Mouse (Mus musculus): ENCODE results near the gene Vamp2.

The Vamp2 gene

GRCm38 (mm10) chr11:69088103-69088855 is at the start of gene Vamp2:
TSS of gene Vamp2 (plus strand) at chr11:69088490.
- WGBS: 1% methylated on average over 66 of the region's 67 CpGs

- 1% methylated on average over 54 of the region's 54 CpGs for WGBS
Measured at GRCm38 (mm10) chr11:69045531-69046394, 42.5 kb upstream of the Vamp2 start, which contains the start of gene Aurkb. TSS of gene Aurkb (plus strand) at chr11:69045647.

- 17% methylated on average over 9 of the region's 9 CpGs for WGBS
Measured at GRCm38 (mm10) chr11:69046395-69046774, 41.9 kb upstream of the Vamp2 start.

GRCm38 (mm10) chr11:69047592-69047991 is 40.7 kb upstream of the Vamp2 start:
- WGBS: 87% methylated on average over 12 of the region's 12 CpGs

GRCm38 (mm10) chr11:69048151-69048550 is 40.1 kb upstream of the Vamp2 start:
- WGBS: 93% methylated on average over 14 of the region's 14 CpGs

- 78% methylated on average over 8 of the region's 8 CpGs for WGBS
Measured at GRCm38 (mm10) chr11:69050748-69051147, 37.5 kb upstream of the Vamp2 start.

- 76% methylated on average over 4 of the region's 4 CpGs for WGBS
Measured at GRCm38 (mm10) chr11:69051771-69052170, 36.5 kb upstream of the Vamp2 start.

GRCm38 (mm10) chr11:69052824-69053421 is 35.4 kb upstream of the Vamp2 start:
- 89% methylated on average over 2 of the region's 2 CpGs for WGBS

- WGBS: 78% methylated on average over 3 of the region's 3 CpGs
Measured at GRCm38 (mm10) chr11:69053848-69054247, 34.4 kb upstream of the Vamp2 start.

GRCm38 (mm10) chr11:69058265-69058664 is 30.0 kb upstream of the Vamp2 start:
- 63% methylated on average over 2 of the region's 2 CpGs for WGBS

- WGBS: under 1% methylated on average over 19 of the region's 19 CpGs
Measured at GRCm38 (mm10) chr11:69058729-69059356, 29.4 kb upstream of the Vamp2 start.

- under 1% methylated on average over 61 of the region's 64 CpGs for WGBS
Measured at GRCm38 (mm10) chr11:69059357-69059974, 28.8 kb upstream of the Vamp2 start, which contains the start of gene Borcs6. TSS of gene Borcs6 (plus strand) at chr11:69059717.

- WGBS: under 1% methylated on average over 49 of the region's 49 CpGs
Measured at GRCm38 (mm10) chr11:69059975-69060411, 28.3 kb upstream of the Vamp2 start.

- WGBS: 3% methylated on average over 40 of the region's 40 CpGs
Measured at GRCm38 (mm10) chr11:69060448-69061254, 27.6 kb upstream of the Vamp2 start.

- WGBS: 22% methylated on average over 17 of the region's 17 CpGs
Measured at GRCm38 (mm10) chr11:69061255-69061912, 26.9 kb upstream of the Vamp2 start.

GRCm38 (mm10) chr11:69062194-69062760 is 26.0 kb upstream of the Vamp2 start:
- 1% methylated on average over 17 of the region's 17 CpGs for WGBS

- WGBS: under 1% methylated on average over 19 of the region's 19 CpGs
Measured at GRCm38 (mm10) chr11:69062761-69063224, 25.5 kb upstream of the Vamp2 start.

GRCm38 (mm10) chr11:69063413-69064201 is 24.7 kb upstream of the Vamp2 start:
- WGBS: under 1% methylated on average over 31 of the region's 31 CpGs

All from cerebral cortex, adult 2 months (tissue).